Mouse (Mus musculus): ENCODE measurements around the gene Plppr2.

Gene Plppr2

GRCm38 (mm10) chr9:21929208-21929607, 7.6 kb upstream of the Plppr2 start:
- ATAC-seq (ENCODE audit: insufficient number of reproducible peaks, low FRiP score, low TSS enrichment): no peak

GRCm38 (mm10) chr9:21932006-21932405, 4.8 kb upstream of the Plppr2 start:
- no peak for ATAC-seq (ENCODE audit: insufficient number of reproducible peaks, low FRiP score, low TSS enrichment)

- ATAC-seq (ENCODE audit: insufficient number of reproducible peaks, low FRiP score, low TSS enrichment): no peak
Measured at GRCm38 (mm10) chr9:21932445-21933137, 4.2 kb upstream of the Plppr2 start.

GRCm38 (mm10) chr9:21934021-21934420, 2.8 kb upstream of the Plppr2 start:
- no peak for ATAC-seq (ENCODE audit: insufficient number of reproducible peaks, low FRiP score, low TSS enrichment)

- no peak for ATAC-seq (ENCODE audit: insufficient number of reproducible peaks, low FRiP score, low TSS enrichment)
Measured at GRCm38 (mm10) chr9:21935466-21936131, 1.2 kb upstream of the Plppr2 start.

GRCm38 (mm10) chr9:21937711-21938175, 910 bp downstream of the Plppr2 start:
- no peak for ATAC-seq (ENCODE audit: insufficient number of reproducible peaks, low FRiP score, low TSS enrichment)

- ATAC-seq (ENCODE audit: insufficient number of reproducible peaks, low FRiP score, low TSS enrichment): no peak
Measured at GRCm38 (mm10) chr9:21938234-21938855, 1.5 kb downstream of the Plppr2 start.

GRCm38 (mm10) chr9:21943046-21943445, 6.2 kb downstream of the Plppr2 start:
- ATAC-seq (ENCODE audit: insufficient number of reproducible peaks, low FRiP score, low TSS enrichment): no peak

GRCm38 (mm10) chr9:21943638-21944037, 6.8 kb downstream of the Plppr2 start:
- ATAC-seq (ENCODE audit: insufficient number of reproducible peaks, low FRiP score, low TSS enrichment): no peak

GRCm38 (mm10) chr9:21944267-21944666, 7.4 kb downstream of the Plppr2 start:
- no peak for ATAC-seq (ENCODE audit: insufficient number of reproducible peaks, low FRiP score, low TSS enrichment)

- no peak for ATAC-seq (ENCODE audit: insufficient number of reproducible peaks, low FRiP score, low TSS enrichment)
Measured at GRCm38 (mm10) chr9:21947540-21948130, 10.8 kb downstream of the Plppr2 start.

- no peak for ATAC-seq (ENCODE audit: insufficient number of reproducible peaks, low FRiP score, low TSS enrichment)
Measured at GRCm38 (mm10) chr9:21948146-21948545, 11.3 kb downstream of the Plppr2 start.

GRCm38 (mm10) chr9:21948790-21949189, 12.0 kb downstream of the Plppr2 start:
- no peak for ATAC-seq (ENCODE audit: insufficient number of reproducible peaks, low FRiP score, low TSS enrichment)

- no peak for ATAC-seq (ENCODE audit: insufficient number of reproducible peaks, low FRiP score, low TSS enrichment)
Measured at GRCm38 (mm10) chr9:21950322-21950721, 13.5 kb downstream of the Plppr2 start.

GRCm38 (mm10) chr9:21951977-21952376, 15.1 kb downstream of the Plppr2 start:
- ATAC-seq (ENCODE audit: insufficient number of reproducible peaks, low FRiP score, low TSS enrichment): no peak

GRCm38 (mm10) chr9:21953600-21953999, 16.8 kb downstream of the Plppr2 start:
- no peak for ATAC-seq (ENCODE audit: insufficient number of reproducible peaks, low FRiP score, low TSS enrichment)

GRCm38 (mm10) chr9:21954635-21955034, 17.8 kb downstream of the Plppr2 start:
- no peak for ATAC-seq (ENCODE audit: insufficient number of reproducible peaks, low FRiP score, low TSS enrichment)

GRCm38 (mm10) chr9:21955225-21955569, 18.4 kb downstream of the Plppr2 start:
- ATAC-seq (ENCODE audit: insufficient number of reproducible peaks, low FRiP score, low TSS enrichment): peak; percentile 59

- ATAC-seq (ENCODE audit: insufficient number of reproducible peaks, low FRiP score, low TSS enrichment): peak; percentile 94
Measured at GRCm38 (mm10) chr9:21955570-21956281, 18.9 kb downstream of the Plppr2 start, which contains the start of gene Swsap1. Swsap1 (plus strand) TSS chr9:21955755.

GRCm38 (mm10) chr9:21958372-21958771, 21.5 kb downstream of the Plppr2 start:
- ATAC-seq (ENCODE audit: insufficient number of reproducible peaks, low FRiP score, low TSS enrichment): no peak

Measured in cerebellum, adult (tissue).